Mouse (Mus musculus) spleen, adult 2 months (tissue): ENCODE data around the gene Gatad2a.

ENCODE experiments used
- CTCF ChIP-seq: fragments of 200-500 bp; IDR thresholded peaks from 2 replicates; pipeline ENCODE4 v1.5.1; 2011; ENCODE audit warnings: mild to moderate bottlenecking, inconsistent platforms; ENCODE audit not compliant: insufficient read depth, insufficient read length, insufficient replicate concordance; ENCODE audit errors: extremely low read depth
- POLR2A ChIP-seq: fragments of 200-500 bp; IDR thresholded peaks from 2 replicates; pipeline ENCODE4 v1.6.1; 2011; ENCODE audit warnings: low read depth, low read length, inconsistent platforms

GRCm38 (mm10) chr8:69957419-69957818 is 38.8 kb downstream of the Gatad2a start:
- TF ChIP-seq POLR2A (no peak), CTCF (no peak)
